Mouse (Mus musculus): ENCODE measurements around the gene Ccdc149. TPM values are rescaled to one million over a fixed set of nuclear protein-coding genes. Genes with fewer than 3 reads are reported as not detected.

Gene Ccdc149
- polyA plus RNA-seq, 2 experiments = 1.6 to 2.0 TPM

GRCm38 (mm10) chr5:52367866-52368840, 103.2 kb downstream of the Ccdc149 start:
- Histone ChIP-seq H3K4me2 (replicated peaks; ENCODE audit: low read depth, low read length, severe bottlenecking) (peak overlapping the region; percentile 31; the same call in 1 of the 2 replicates), H3K27ac (replicated peaks; ENCODE audit: low read depth, low read length) (no peak overlapping the region), H3K4me1 (ENCODE audit: control insufficient read depth, insufficient read depth, low read length) (no peaks in the 10 kb centered on the region), H3K27me3 (ENCODE audit: control insufficient read depth, insufficient read depth, low read length) (no peaks in the 10 kb centered on the region), H3K9me3 (ENCODE audit: control insufficient read depth, low read length) (no peaks in the 10 kb centered on the region), H3K9ac (ENCODE audit: low read depth, low read length, severe bottlenecking) (no peak overlapping the region), H3K4me3 (replicated peaks; ENCODE audit: low read length) (peak overlapping the region; percentile 14; the same call in 1 of the 2 replicates), H3K36me3 (ENCODE audit: control insufficient read depth, insufficient read depth, low read length) (no peaks in the 10 kb centered on the region)
- no peak for ATAC-seq (ENCODE audit: low FRiP score, low read depth)
- DNase-seq (ENCODE audit: low spot score) = no peak
- TF ChIP-seq POLR2A (IDR thresholded peaks at IDR 0.05; ENCODE audit: borderline replicate concordance, extremely low read depth, insufficient read depth, insufficient read length) = no peak
- WGBS = 59% methylated on average over 47 of the region's 63 CpGs

DNA sequence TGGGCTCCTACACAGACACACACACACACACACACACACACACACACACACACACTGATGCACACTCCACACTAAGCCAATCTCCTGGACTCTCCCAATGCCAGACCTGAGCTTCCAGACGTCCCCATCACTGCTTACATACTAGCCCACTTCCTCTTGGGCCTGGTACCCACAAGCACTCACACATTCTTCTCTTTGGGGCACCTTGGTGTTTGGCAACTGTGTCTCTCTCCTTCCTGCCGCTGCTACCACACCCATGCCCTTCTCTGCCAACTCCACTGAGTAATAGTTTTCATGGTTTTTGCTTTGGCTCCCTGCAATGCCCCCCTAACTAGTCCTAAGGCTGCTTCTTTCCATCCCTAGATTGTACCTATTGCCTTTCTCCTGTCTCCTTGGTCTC, 104.7 kb downstream of the Ccdc149 start:
- DNase-seq (ENCODE audit: low spot score) (no peak), ATAC-seq (ENCODE audit: low FRiP score, low read depth) (no peak)
- Histone ChIP-seq H3K36me3 (ENCODE audit: control insufficient read depth, insufficient read depth, low read length) (no peaks in the 10 kb centered on the region), H3K4me2 (replicated peaks; ENCODE audit: low read depth, low read length, severe bottlenecking) (no peak overlapping the region), H3K4me3 (replicated peaks; ENCODE audit: low read length) (no peak overlapping the region), H3K27ac (replicated peaks; ENCODE audit: low read depth, low read length) (no peak overlapping the region), H3K9me3 (ENCODE audit: control insufficient read depth, low read length) (no peaks in the 10 kb centered on the region), H3K9ac (ENCODE audit: low read depth, low read length, severe bottlenecking) (no peak overlapping the region), H3K4me1 (ENCODE audit: control insufficient read depth, insufficient read depth, low read length) (no peaks in the 10 kb centered on the region), H3K27me3 (ENCODE audit: control insufficient read depth, insufficient read depth, low read length) (no peaks in the 10 kb centered on the region)
- 71% methylated on average over 2 of the region's 2 CpGs for WGBS
- TF ChIP-seq POLR2A (IDR thresholded peaks at IDR 0.05; ENCODE audit: borderline replicate concordance, extremely low read depth, insufficient read depth, insufficient read length) = no peak

DNA sequence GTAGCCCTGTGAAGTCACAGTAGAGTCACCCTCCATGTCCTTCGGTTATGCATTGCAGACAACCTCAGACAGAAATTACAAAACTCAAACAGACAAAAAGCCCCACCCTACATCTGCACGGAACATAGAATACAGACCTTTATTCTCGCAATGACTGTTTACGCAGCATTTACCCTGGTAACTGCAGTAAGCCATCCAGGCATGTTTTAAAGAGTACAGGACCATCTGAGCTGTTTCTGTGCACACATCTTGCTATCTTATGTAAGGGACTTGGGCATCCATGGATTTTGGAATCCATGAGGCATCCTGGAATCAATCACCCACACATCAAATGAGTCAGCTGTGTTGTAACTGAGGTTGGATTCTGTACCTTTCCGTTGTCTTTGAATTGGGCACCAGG, 105.4 kb downstream of the Ccdc149 start:
- no peaks in the 10 kb centered on the region for H3K36me3 ChIP-seq (ENCODE audit: control insufficient read depth, insufficient read depth, low read length)
- WGBS = 87% methylated on average over 5 of the region's 5 CpGs
- no peak overlapping the region for H3K4me2 ChIP-seq (replicated peaks; ENCODE audit: low read depth, low read length, severe bottlenecking)

GRCm38 (mm10) chr5:52364521-52364920, 106.8 kb downstream of the Ccdc149 start:
- 47% methylated on average over 5 of the region's 5 CpGs for WGBS
- Histone ChIP-seq H3K27me3 (ENCODE audit: control insufficient read depth, insufficient read depth, low read length) (no peaks in the 10 kb centered on the region), H3K4me2 (replicated peaks; ENCODE audit: low read depth, low read length, severe bottlenecking) (no peak overlapping the region), H3K9me3 (ENCODE audit: control insufficient read depth, low read length) (no peaks in the 10 kb centered on the region), H3K4me3 (replicated peaks; ENCODE audit: low read length) (no peak overlapping the region), H3K36me3 (ENCODE audit: control insufficient read depth, insufficient read depth, low read length) (no peaks in the 10 kb centered on the region), H3K27ac (replicated peaks; ENCODE audit: low read depth, low read length) (no peak overlapping the region), H3K4me1 (ENCODE audit: control insufficient read depth, insufficient read depth, low read length) (no peaks in the 10 kb centered on the region), H3K9ac (ENCODE audit: low read depth, low read length, severe bottlenecking) (no peak overlapping the region)
- DNase-seq (ENCODE audit: low spot score) (no peak), ATAC-seq (ENCODE audit: low FRiP score, low read depth) (no peak)
- no peak for TF ChIP-seq POLR2A (IDR thresholded peaks at IDR 0.05; ENCODE audit: borderline replicate concordance, extremely low read depth, insufficient read depth, insufficient read length)

More for the DNA sequence above, 105.4 kb downstream of the Ccdc149 start:
- ATAC-seq (ENCODE audit: low FRiP score, low read depth) (no peak), DNase-seq (ENCODE audit: low spot score) (no peak)
- no peaks in the 10 kb centered on the region for H3K27me3 ChIP-seq (ENCODE audit: control insufficient read depth, insufficient read depth, low read length)
- H3K4me1 ChIP-seq (ENCODE audit: control insufficient read depth, insufficient read depth, low read length) = no peaks in the 10 kb centered on the region
- TF ChIP-seq POLR2A (IDR thresholded peaks at IDR 0.05; ENCODE audit: borderline replicate concordance, extremely low read depth, insufficient read depth, insufficient read length) = no peak
- no peaks in the 10 kb centered on the region for H3K9me3 ChIP-seq (ENCODE audit: control insufficient read depth, low read length)
- H3K4me3 ChIP-seq (replicated peaks; ENCODE audit: low read length) = no peak overlapping the region
- no peak overlapping the region for H3K27ac ChIP-seq (replicated peaks; ENCODE audit: low read depth, low read length)
- no peak overlapping the region for H3K9ac ChIP-seq (ENCODE audit: low read depth, low read length, severe bottlenecking)

GRCm38 (mm10) chr5:52363468-52364150, 107.7 kb downstream of the Ccdc149 start, which contains the start of gene Sod3:
Sod3 (plus strand) TSS chr5:52363791.
- 24% methylated on average over 11 of the region's 11 CpGs for WGBS
- H3K27ac ChIP-seq (replicated peaks; ENCODE audit: low read depth, low read length) = no peak within 1 kb of the TSS
- no peak for TF ChIP-seq POLR2A (IDR thresholded peaks at IDR 0.05; ENCODE audit: borderline replicate concordance, extremely low read depth, insufficient read depth, insufficient read length)
- no peak within 1 kb of the TSS for H3K9ac ChIP-seq (ENCODE audit: low read depth, low read length, severe bottlenecking)
- no peak within 1 kb of the TSS for H3K4me3 ChIP-seq (replicated peaks; ENCODE audit: low read length)
- no peaks in the 10 kb centered on the region for H3K36me3 ChIP-seq (ENCODE audit: control insufficient read depth, insufficient read depth, low read length)
- DNase-seq (ENCODE audit: low spot score) (no peak), ATAC-seq (ENCODE audit: low FRiP score, low read depth) (no peak)
- H3K4me2 ChIP-seq (replicated peaks; ENCODE audit: low read depth, low read length, severe bottlenecking) = no peak within 1 kb of the TSS
- 0 out of 2 replicates have a peak, but pooled peaks cover 1% of the 10 kb centered on the region for H3K27me3 ChIP-seq (ENCODE audit: control insufficient read depth, insufficient read depth, low read length)
- H3K9me3 ChIP-seq (ENCODE audit: control insufficient read depth, low read length) = no peaks in the 10 kb centered on the region
- no peaks in the 10 kb centered on the region for H3K4me1 ChIP-seq (ENCODE audit: control insufficient read depth, insufficient read depth, low read length)
